Mouse (Mus musculus) forebrain, embryonic 13.5 days (tissue): Measurements from ENCODE around the gene Ubxn7. TPM values are rescaled to one million over a fixed set of nuclear protein-coding genes. Genes with fewer than 3 reads are reported as not detected.

ENCODE experiments used
- ATAC-seq: fragments of 200-750 bp; cut with Nextera tagmentation; 2 replicates; pipeline ENCODE4 v1.8.0; 2017
- H3K27ac ChIP-seq: fragments of 300-500 bp; sonication (generic); 2 replicates; pipeline ENCODE4 v1.5.1; 2015; ENCODE audit warnings: inconsistent platforms, mild to moderate bottlenecking, moderate library complexity
- H3K27me3 ChIP-seq: fragments of 300-500 bp; sonication (generic); 2 replicates; pipeline ENCODE4 v1.6.1; 2015; ENCODE audit warnings: mild to moderate bottlenecking, inconsistent platforms
- H3K36me3 ChIP-seq: fragments of 300-500 bp; sonication (generic); 2 replicates; pipeline ENCODE4 v1.6.1; 2015; ENCODE audit warnings: mild to moderate bottlenecking, inconsistent platforms; ENCODE audit not compliant: poor library complexity, severe bottlenecking
- H3K4me1 ChIP-seq: fragments of 300-500 bp; sonication (generic); 2 replicates; pipeline ENCODE4 v1.6.1; 2015; ENCODE audit warnings: inconsistent platforms
- H3K4me2 ChIP-seq: fragments of 300-500 bp; sonication (generic); 2 replicates; pipeline ENCODE4 v1.6.1; 2015; ENCODE audit warnings: inconsistent platforms, mild to moderate bottlenecking, moderate library complexity
- H3K4me3 ChIP-seq: fragments of 300-500 bp; sonication (generic); 2 replicates; pipeline ENCODE4 v1.5.1; 2015; ENCODE audit warnings: mild to moderate bottlenecking, inconsistent platforms
- H3K9ac ChIP-seq: fragments of 300-500 bp; sonication (generic); 2 replicates; pipeline ENCODE4 v1.6.1; 2015; ENCODE audit warnings: mild to moderate bottlenecking, inconsistent platforms
- H3K9me3 ChIP-seq: fragments of 300-500 bp; sonication (generic); replicated peaks from 2 replicates; pipeline ENCODE4 v1.6.1; 2016; ENCODE audit warnings: inconsistent platforms
- WGBS: fragments of 180-500 bp; shearing (Covaris S2); methylation state at CpG from one replicate; pipeline ENCODE4 v1.1.7; 2015; 5-methylcytosine and 5-hydroxymethylcytosine counted together
- polyA plus RNA-seq: library from polyadenylated mRNA; unstranded; fragments of >200 nt; fragmentation: Nextera tagmentation; extraction: Ambion mirVana; gene quantifications from 2 replicates; pipeline ENCODE4 v1.2.1, GENCODE M21; 2015

Gene Ubxn7
- polyA plus RNA-seq, 1 experiment from 2014 or later = 32.0 TPM

- H3K27ac ChIP-seq = peak overlapping the region; percentile 94
- H3K9me3 ChIP-seq = no peaks in the 10 kb centered on the region
- peak overlapping the region; percentile 98 for H3K9ac ChIP-seq
- peaks cover 19% of the 10 kb centered on the region for H3K4me1 ChIP-seq
- peak; percentile 80 for ATAC-seq
- H3K36me3 ChIP-seq = no peaks in the 10 kb centered on the region
- H3K4me3 ChIP-seq = peak overlapping the region; percentile 99
- 0% methylated on average over 41 of the region's 54 CpGs for WGBS
- no peaks in the 10 kb centered on the region for H3K27me3 ChIP-seq
- peak overlapping the region; percentile 70 for H3K4me2 ChIP-seq
These were observed 777 bp downstream of the Ubxn7 start for GRCm38 (mm10) chr16:32332556-32333511.

GRCm38 (mm10) chr16:32335146-32335545 lies 3.1 kb downstream of the Ubxn7 start:
- Histone ChIP-seq H3K27me3 (no peaks in the 10 kb centered on the region), H3K9ac (no peak overlapping the region), H3K27ac (no peak overlapping the region), H3K4me2 (no peak overlapping the region), H3K9me3 (no peaks in the 10 kb centered on the region), H3K4me1 (peaks cover 19% of the 10 kb centered on the region), H3K4me3 (no peak overlapping the region), H3K36me3 (no peaks in the 10 kb centered on the region)
- ATAC-seq = no peak
- WGBS = 92% methylated on average over 5 of the region's 5 CpGs

- no peak overlapping the region for H3K4me3 ChIP-seq
- H3K27ac ChIP-seq = no peak overlapping the region
- no peaks in the 10 kb centered on the region for H3K36me3 ChIP-seq
- H3K9me3 ChIP-seq = no peaks in the 10 kb centered on the region
- no peak for ATAC-seq
- no peak overlapping the region for H3K4me2 ChIP-seq
- H3K9ac ChIP-seq = no peak overlapping the region
- no peaks in the 10 kb centered on the region for H3K27me3 ChIP-seq
- peaks cover 15% of the 10 kb centered on the region for H3K4me1 ChIP-seq
- WGBS = 85% methylated on average over 7 of the region's 7 CpGs
These were observed 4.1 kb downstream of the Ubxn7 start for GRCm38 (mm10) chr16:32336026-32336780.

GRCm38 (mm10) chr16:32337001-32337400 lies 4.9 kb downstream of the Ubxn7 start:
- Histone ChIP-seq H3K27ac (no peak overlapping the region), H3K9me3 (no peaks in the 10 kb centered on the region), H3K9ac (no peak overlapping the region), H3K36me3 (no peaks in the 10 kb centered on the region), H3K4me2 (no peak overlapping the region), H3K4me3 (no peak overlapping the region), H3K27me3 (no peaks in the 10 kb centered on the region), H3K4me1 (peaks cover 12% of the 10 kb centered on the region)
- no peak for ATAC-seq

GRCm38 (mm10) chr16:32340451-32340850 lies 8.4 kb downstream of the Ubxn7 start:
- 97% methylated on average over 1 of the region's 1 CpGs for WGBS
- H3K4me3 ChIP-seq = no peak overlapping the region
- H3K36me3 ChIP-seq = no peaks in the 10 kb centered on the region
- ATAC-seq = no peak
- H3K27ac ChIP-seq = no peak overlapping the region
- H3K4me1 ChIP-seq = peaks cover 4% of the 10 kb centered on the region
- no peak overlapping the region for H3K9ac ChIP-seq
- H3K9me3 ChIP-seq = no peaks in the 10 kb centered on the region
- H3K27me3 ChIP-seq = no peaks in the 10 kb centered on the region
- no peak overlapping the region for H3K4me2 ChIP-seq

GRCm38 (mm10) chr16:32345521-32345920 lies 13.5 kb downstream of the Ubxn7 start:
- Histone ChIP-seq H3K4me2 (no peak overlapping the region), H3K4me3 (no peak overlapping the region), H3K27ac (no peak overlapping the region), H3K36me3 (no peaks in the 10 kb centered on the region), H3K9me3 (no peaks in the 10 kb centered on the region), H3K27me3 (no peaks in the 10 kb centered on the region), H3K9ac (no peak overlapping the region), H3K4me1 (no peaks in the 10 kb centered on the region)
- ATAC-seq = no peak

- Histone ChIP-seq H3K27ac (no peak overlapping the region), H3K27me3 (no peaks in the 10 kb centered on the region), H3K4me3 (no peak overlapping the region), H3K36me3 (peaks cover 26% of the 10 kb centered on the region), H3K4me2 (no peak overlapping the region), H3K9ac (no peak overlapping the region), H3K4me1 (no peaks in the 10 kb centered on the region), H3K9me3 (no peaks in the 10 kb centered on the region)
- WGBS = 89% methylated on average over 3 of the region's 3 CpGs
- ATAC-seq = no peak
These were observed 18.7 kb downstream of the Ubxn7 start for GRCm38 (mm10) chr16:32350776-32351175.

GRCm38 (mm10) chr16:32363530-32363929 lies 31.5 kb downstream of the Ubxn7 start:
- 92% methylated on average over 2 of the region's 2 CpGs for WGBS

GRCm38 (mm10) chr16:32371351-32371750 lies 39.3 kb downstream of the Ubxn7 start:
- Histone ChIP-seq H3K4me2 (no peak overlapping the region), H3K9ac (no peak overlapping the region), H3K27me3 (no peaks in the 10 kb centered on the region), H3K9me3 (no peaks in the 10 kb centered on the region), H3K27ac (no peak overlapping the region), H3K36me3 (peaks cover 73% of the 10 kb centered on the region), H3K4me3 (no peak overlapping the region), H3K4me1 (no peaks in the 10 kb centered on the region)
- ATAC-seq = no peak
- WGBS = 94% methylated on average over 4 of the region's 4 CpGs

More at GRCm38 (mm10) chr16:32363530-32363929, 31.5 kb downstream of the Ubxn7 start:
- Histone ChIP-seq H3K4me2 (no peak overlapping the region), H3K4me3 (no peak overlapping the region), H3K27me3 (no peaks in the 10 kb centered on the region), H3K36me3 (peaks cover 41% of the 10 kb centered on the region), H3K27ac (no peak overlapping the region), H3K9me3 (no peaks in the 10 kb centered on the region), H3K9ac (no peak overlapping the region), H3K4me1 (no peaks in the 10 kb centered on the region)
- ATAC-seq = no peak

GRCm38 (mm10) chr16:32379575-32379974 lies 47.5 kb downstream of the Ubxn7 start:
- Histone ChIP-seq H3K27me3 (no peaks in the 10 kb centered on the region), H3K27ac (no peak overlapping the region), H3K4me2 (no peak overlapping the region), H3K4me3 (no peak overlapping the region), H3K4me1 (no peaks in the 10 kb centered on the region), H3K9me3 (no peaks in the 10 kb centered on the region), H3K36me3 (peaks cover 87% of the 10 kb centered on the region), H3K9ac (no peak overlapping the region)
- ATAC-seq = no peak
- WGBS = 96% methylated on average over 2 of the region's 2 CpGs

GRCm38 (mm10) chr16:32382901-32383300 lies 50.8 kb downstream of the Ubxn7 start:
- no peak for ATAC-seq
- H3K36me3 ChIP-seq = peaks cover 75% of the 10 kb centered on the region
- no peaks in the 10 kb centered on the region for H3K9me3 ChIP-seq
- H3K9ac ChIP-seq = no peak overlapping the region
- no peak overlapping the region for H3K4me3 ChIP-seq
- H3K4me1 ChIP-seq = no peaks in the 10 kb centered on the region
- no peak overlapping the region for H3K4me2 ChIP-seq
- no peak overlapping the region for H3K27ac ChIP-seq
- H3K27me3 ChIP-seq = no peaks in the 10 kb centered on the region

- no peak overlapping the region for H3K27ac ChIP-seq
- 92% methylated on average over 2 of the region's 2 CpGs for WGBS
- no peaks in the 10 kb centered on the region for H3K4me1 ChIP-seq
- H3K9ac ChIP-seq = no peak overlapping the region
- H3K4me2 ChIP-seq = no peak overlapping the region
- H3K27me3 ChIP-seq = no peaks in the 10 kb centered on the region
- H3K4me3 ChIP-seq = no peak overlapping the region
- peaks cover 64% of the 10 kb centered on the region for H3K36me3 ChIP-seq
- no peak for ATAC-seq
- H3K9me3 ChIP-seq = no peaks in the 10 kb centered on the region
These were observed 52.8 kb downstream of the Ubxn7 start for GRCm38 (mm10) chr16:32384885-32385284.
